Mouse (Mus musculus) MEL (cell line): ENCODE data around the gene Slc9a2. TPM values are rescaled to one million over a fixed set of nuclear protein-coding genes. Genes with fewer than 3 reads are reported as not detected.

Experiments used
- DNase-seq: peaks from one replicate; pipeline ENCODE4 v3.0.0; 2011; ENCODE audit warnings: low read depth, low spot score
- H3K27ac ChIP-seq: 2 replicates; pipeline ENCODE4 v1.5.1; 2012; ENCODE audit warnings: low read depth, mild to moderate bottlenecking, control low read depth, low read length, moderate library complexity; ENCODE audit not compliant: control insufficient read depth
- H3K27me3 ChIP-seq, 2 experiments: fragments of 150-350 bp in 1 of 2; sonication (generic) in 1 of 2; 2 replicates each; pipeline ENCODE4 v1.6.1; 2012; ENCODE audit warnings: low read length in 2 of 2, mild to moderate bottlenecking in 2 of 2, improper control_type of control experiment in 1 of 2, moderate library complexity in 1 of 2; ENCODE audit not compliant: insufficient read depth in 2 of 2, control insufficient read depth in 1 of 2
- H3K36me3 ChIP-seq, 2 experiments: 2 replicates each; pipeline ENCODE4 v1.6.1; 2012 to 2014; ENCODE audit warnings: low read length in 2 of 2, improper control_type of control experiment in 1 of 2, inconsistent platforms in 1 of 2, mild to moderate bottlenecking in 1 of 2; ENCODE audit not compliant: insufficient read depth in 2 of 2, control insufficient read depth in 1 of 2
- H3K4me1 ChIP-seq, 2 experiments: fragments of 150-350 bp in 1 of 2; sonication (generic) in 1 of 2; 2 replicates each; pipeline ENCODE4 v1.6.1; 2012; ENCODE audit warnings: low read length in 2 of 2, improper control_type of control experiment in 1 of 2, mild to moderate bottlenecking in 1 of 2; ENCODE audit not compliant: insufficient read depth in 2 of 2, control insufficient read depth in 1 of 2
- H3K4me3 ChIP-seq, 2 experiments: fragments of 150-350 bp in 1 of 2; sonication (generic) in 1 of 2; 2 replicates each; pipeline ENCODE4 v1.5.1; 2012; ENCODE audit warnings: low read depth in 2 of 2, low read length in 2 of 2, mild to moderate bottlenecking in 2 of 2, moderate library complexity in 2 of 2, control low read depth in 1 of 2, improper control_type of control experiment in 1 of 2; ENCODE audit not compliant: control insufficient read depth in 1 of 2, insufficient read depth in 1 of 2
- H3K79me2 ChIP-seq: 2 replicates; pipeline ENCODE4 v1.6.1; 2012; ENCODE audit warnings: mild to moderate bottlenecking, low read length, moderate library complexity; ENCODE audit not compliant: control insufficient read depth, poor library complexity, insufficient read depth
- H3K9ac ChIP-seq: 2 replicates; pipeline ENCODE4 v1.6.1; 2012; ENCODE audit warnings: low read depth, mild to moderate bottlenecking, control low read depth, low read length, moderate library complexity; ENCODE audit not compliant: control insufficient read depth, poor library complexity, severe bottlenecking
- H3K9me3 ChIP-seq: fragments of 150-350 bp; sonication (generic); replicated peaks from 2 replicates; pipeline ENCODE4 v1.6.1; 2012; ENCODE audit warnings: mild to moderate bottlenecking, low read length, improper control_type of control experiment, moderate library complexity; ENCODE audit not compliant: insufficient read depth
- BHLHE40 ChIP-seq: IDR thresholded peaks from 2 replicates; pipeline ENCODE4 v1.6.1; 2012; ENCODE audit warnings: low read depth, mild to moderate bottlenecking, inconsistent platforms, low read length, improper control_type of control experiment, borderline replicate concordance
- CHD1 ChIP-seq: IDR thresholded peaks from 2 replicates; pipeline ENCODE4 v1.6.1; 2012; ENCODE audit warnings: low read depth, mild to moderate bottlenecking, inconsistent platforms, low read length, improper control_type of control experiment
- CHD2 ChIP-seq: IDR thresholded peaks from 2 replicates; pipeline ENCODE4 v1.6.1; 2011; ENCODE audit warnings: low read length, improper control_type of control experiment
- CTCF ChIP-seq, 3 experiments: IDR thresholded peaks in 2 of 3; conservative IDR thresholded peaks in 1 of 3; 2 replicates each; pipeline ENCODE4 v1.5.1; 2011 to 2012; ENCODE audit warnings: low read length in 3 of 3, low read depth in 2 of 3, mild to moderate bottlenecking in 2 of 3, improper control_type of control experiment in 1 of 3, inconsistent platforms in 1 of 3, mixed read lengths in 1 of 3, moderate library complexity in 1 of 3; ENCODE audit not compliant: control insufficient read depth in 1 of 3, insufficient read depth in 1 of 3, poor library complexity in 1 of 3, severe bottlenecking in 1 of 3
- E2F4 ChIP-seq: IDR thresholded peaks from 2 replicates; pipeline ENCODE4 v1.6.1; 2011; ENCODE audit warnings: low read depth, low read length, improper control_type of control experiment, borderline replicate concordance
- ETS1 ChIP-seq: IDR thresholded peaks from 2 replicates; pipeline ENCODE4 v1.6.1; 2012; ENCODE audit warnings: low read depth, mild to moderate bottlenecking, inconsistent platforms, low read length, improper control_type of control experiment, moderate library complexity
- GABPA ChIP-seq: IDR thresholded peaks from 2 replicates; pipeline ENCODE4 v1.6.1; 2012; ENCODE audit warnings: low read depth, mild to moderate bottlenecking, inconsistent platforms, low read length, improper control_type of control experiment, moderate library complexity
- GATA1 ChIP-seq: IDR thresholded peaks from 2 replicates; pipeline ENCODE4 v1.6.1; 2011; ENCODE audit warnings: low read depth, low read length, improper control_type of control experiment
- JUND ChIP-seq: IDR thresholded peaks from 2 replicates; pipeline ENCODE4 v1.6.1; 2011; ENCODE audit warnings: low read depth, mild to moderate bottlenecking, improper control_type of control experiment, low read length
- KAT2A ChIP-seq: conservative IDR thresholded peaks from 2 replicates; pipeline ENCODE4 v1.6.1; 2012; ENCODE audit warnings: low read depth, low read length, improper control_type of control experiment, inconsistent platforms
- MAX ChIP-seq: IDR thresholded peaks from 2 replicates; pipeline ENCODE4 v1.6.1; 2011; ENCODE audit warnings: low read length, improper control_type of control experiment
- MAZ ChIP-seq: IDR thresholded peaks from 2 replicates; pipeline ENCODE4 v1.6.1; 2012; ENCODE audit warnings: low read depth, mild to moderate bottlenecking, inconsistent platforms, low read length, improper control_type of control experiment
- POLR2A ChIP-seq, 2 experiments: IDR thresholded peaks; 2 replicates each; pipeline ENCODE4 v1.6.1; 2011 to 2012; ENCODE audit warnings: low read length in 2 of 2, mild to moderate bottlenecking in 2 of 2, control low read depth in 1 of 2, improper control_type of control experiment in 1 of 2, low read depth in 1 of 2, moderate library complexity in 1 of 2; ENCODE audit not compliant: control insufficient read depth in 1 of 2, insufficient read depth in 1 of 2, poor library complexity in 1 of 2
- POLR2AphosphoS2 ChIP-seq: IDR thresholded peaks from 2 replicates; pipeline ENCODE4 v1.6.1; 2011; ENCODE audit warnings: low read length, improper control_type of control experiment
- RAD21 ChIP-seq: IDR thresholded peaks from 2 replicates; pipeline ENCODE4 v1.6.1; 2011; ENCODE audit warnings: mild to moderate bottlenecking, low read depth, low read length, improper control_type of control experiment
- RCOR1 ChIP-seq: IDR thresholded peaks from 2 replicates; pipeline ENCODE4 v1.6.1; 2012; ENCODE audit warnings: low read depth, mild to moderate bottlenecking, inconsistent platforms, low read length, improper control_type of control experiment
- SIN3A ChIP-seq: IDR thresholded peaks from 2 replicates; pipeline ENCODE4 v1.6.1; 2012; ENCODE audit warnings: low read length, improper control_type of control experiment, inconsistent platforms
- SMC3 ChIP-seq: IDR thresholded peaks from 2 replicates; pipeline ENCODE4 v1.6.1; 2011; ENCODE audit warnings: low read depth, low read length, improper control_type of control experiment
- TAL1 ChIP-seq: IDR thresholded peaks from 2 replicates; pipeline ENCODE4 v1.6.1; 2012; ENCODE audit warnings: mild to moderate bottlenecking, inconsistent platforms, low read length, moderate library complexity, mixed read lengths
- TCF12 ChIP-seq: IDR thresholded peaks from 2 replicates; pipeline ENCODE4 v1.6.1; 2014; ENCODE audit warnings: low read depth, mild to moderate bottlenecking, inconsistent platforms, low read length, improper control_type of control experiment, moderate library complexity
- UBTF ChIP-seq: IDR thresholded peaks from 2 replicates; pipeline ENCODE4 v1.6.1; 2012; ENCODE audit warnings: low read depth, mild to moderate bottlenecking, inconsistent platforms, low read length, improper control_type of control experiment, moderate library complexity, borderline replicate concordance; ENCODE audit not compliant: insufficient read depth
- USF1 ChIP-seq: IDR thresholded peaks from 2 replicates; pipeline ENCODE4 v1.6.1; 2014; ENCODE audit warnings: low read depth, mild to moderate bottlenecking, inconsistent platforms, low read length, improper control_type of control experiment, moderate library complexity
- ZC3H11A ChIP-seq: IDR thresholded peaks from 2 replicates; pipeline ENCODE4 v1.6.1; 2012; ENCODE audit warnings: low read depth, mild to moderate bottlenecking, inconsistent platforms, low read length, improper control_type of control experiment
- ZKSCAN1 ChIP-seq: IDR thresholded peaks from 2 replicates; pipeline ENCODE4 v1.6.1; 2012; ENCODE audit warnings: low read depth, mild to moderate bottlenecking, inconsistent platforms, low read length, improper control_type of control experiment, moderate library complexity
- ZNF384 ChIP-seq: IDR thresholded peaks from 2 replicates; pipeline ENCODE4 v1.6.1; 2012; ENCODE audit warnings: low read depth, mild to moderate bottlenecking, inconsistent platforms, low read length, improper control_type of control experiment
- polyA plus RNA-seq, 2 experiments: library from polyadenylated mRNA; stranded (reverse) in 1 of 2; unstranded in 1 of 2; fragments of >175 nt in 1 of 2; fragments of >200 nt in 1 of 2; gene quantifications; 2 replicates each; pipeline versions ENCODE4 v1.2.1 to v1.2.4; 2012; ENCODE audit warnings: low replicate concordance in 2 of 2, low read depth in 1 of 2; ENCODE audit not compliant: insufficient read length in 2 of 2, insufficient read depth in 1 of 2, missing spikeins in 1 of 2
- total RNA-seq: library from RNA; depleted of rRNA; stranded (reverse); fragments of 300-350 nt; gene quantifications from 2 replicates; pipeline ENCODE4 v1.2.3, GENCODE M21; 2012

The Slc9a2 gene
- total and polyA plus RNA-seq, 3 experiments = not detected

DNA sequence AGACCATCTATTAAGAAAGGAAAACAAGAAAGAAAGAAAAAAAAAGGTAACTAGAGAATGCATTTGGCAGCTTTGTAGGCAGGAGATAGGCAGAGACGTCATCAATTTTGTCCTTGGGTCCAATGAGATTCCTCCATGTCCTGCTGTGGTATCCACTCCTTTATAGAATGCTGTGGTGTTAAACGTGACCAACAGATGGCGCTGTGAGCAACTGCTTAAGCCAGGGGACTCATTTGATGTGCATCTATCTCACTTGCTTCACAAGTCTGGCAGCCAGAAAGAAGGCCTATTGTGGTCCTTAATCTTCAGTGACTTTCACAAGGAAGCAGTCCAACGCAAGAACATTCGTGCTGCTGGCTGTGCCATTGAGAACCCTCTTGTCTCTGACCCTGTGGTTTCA lies 117.0 kb downstream of the Slc9a2 start:
- Histone ChIP-seq H3K4me3 (no peak overlapping the region), H3K9ac (no peak overlapping the region), H3K27ac (no peak overlapping the region), H3K9me3 (no peaks in the 10 kb centered on the region), H3K79me2 (no peaks in the 10 kb centered on the region), H3K36me3 (0 out of 4 replicates have a peak, but pooled peaks cover 0 to 2% of the 10 kb centered on the region in 2 experiments), H3K27me3 (no peaks in the 10 kb centered on the region), H3K4me1 (peaks cover 0 to 3% of the 10 kb centered on the region in 2 experiments; a peak in 1 of 4 replicates)
- DNase-seq = peak; percentile 88
- TF ChIP-seq GATA1 (0 out of 2 replicates have a peak, but pooled peaks have one; percentile 12), SMC3 (peak; percentile 60), MAX (0 out of 2 replicates have a peak, but pooled peaks have one; percentile 25), ZC3H11A (peak; percentile 42), BHLHE40 (0 out of 2 replicates have a peak, but pooled peaks have one; percentile 17), E2F4 (no peak), CTCF (IDR thresholded peaks at IDR 0.05 in 2 of 3, conservative IDR thresholded peaks at IDR 0.05 in 1 of 3; ENCODE audit: control insufficient read depth in 1 of 3, insufficient read depth in 1 of 3, low read depth in 2 of 3, low read length in 3 of 3, poor library complexity in 1 of 3, severe bottlenecking in 1 of 3) (peak; percentile 70 to 88 (median 81)), MAZ (no peak), RAD21 (peak; percentile 61)

DNA sequence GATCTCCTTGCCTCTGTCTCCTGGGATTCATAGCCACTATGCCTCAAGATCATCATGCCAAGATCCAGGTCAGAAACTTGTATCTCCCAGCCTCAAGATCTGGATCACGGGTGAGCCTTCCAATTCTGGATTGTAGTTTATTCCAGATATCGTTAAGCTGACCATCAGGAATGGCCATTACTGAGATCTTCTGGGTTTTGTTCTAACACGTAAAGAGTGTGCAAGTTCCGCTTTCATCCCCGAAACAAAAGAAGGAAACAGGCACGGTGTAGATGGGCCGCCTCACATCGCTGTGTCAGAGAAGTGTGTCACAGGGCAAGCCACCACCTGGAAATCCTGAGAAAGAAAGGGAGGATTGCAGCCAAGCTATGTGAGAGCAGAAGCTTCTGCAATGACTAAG lies 118.7 kb downstream of the Slc9a2 start:
- TF ChIP-seq SMC3 = no peak
- TF ChIP-seq POLR2AphosphoS2 = no peak
- no peak for TF ChIP-seq MAX
- no peak for TF ChIP-seq TAL1
- TF ChIP-seq CHD1 = no peak
- TF ChIP-seq KAT2A = no peak
- no peak for TF ChIP-seq E2F4
- TF ChIP-seq ZKSCAN1 = no peak
- TF ChIP-seq ETS1 = no peak
- TF ChIP-seq RCOR1 = no peak
- no peak for TF ChIP-seq POLR2A (IDR thresholded peaks at IDR 0.05; ENCODE audit: control insufficient read depth in 1 of 2, insufficient read depth in 1 of 2, low read depth in 1 of 2, low read length in 2 of 2, poor library complexity in 1 of 2)
- TF ChIP-seq GABPA = no peak
- TF ChIP-seq JUND = no peak
- no peak for TF ChIP-seq USF1
- no peak for TF ChIP-seq GATA1
- TF ChIP-seq UBTF = no peak
- no peak for TF ChIP-seq ZNF384
- TF ChIP-seq CHD2 = no peak
- TF ChIP-seq TCF12 = no peak
- no peak for TF ChIP-seq SIN3A
- Histone ChIP-seq H3K4me3 (no peak overlapping the region), H3K27me3 (no peaks in the 10 kb centered on the region), H3K9ac (no peak overlapping the region), H3K4me1 (peaks cover 0 to 3% of the 10 kb centered on the region in 2 experiments; a peak in 1 of 4 replicates), H3K79me2 (no peaks in the 10 kb centered on the region), H3K9me3 (no peaks in the 10 kb centered on the region), H3K27ac (no peak overlapping the region), H3K36me3 (0 out of 4 replicates have a peak, but pooled peaks cover 0 to 2% of the 10 kb centered on the region in 2 experiments)
- no peak for DNase-seq
